Mouse (Mus musculus) right cerebral cortex, postnatal 25 days (tissue): ENCODE data around the gene Ndufc1.
"Not testable (repeated sequence)": the region's sequence is repeated elsewhere in the genome, so short reads cannot be mapped to it uniquely, and the experiment has no call there.

Source experiments
- DNase-seq: peaks from one replicate; pipeline ENCODE4 v3.0.0; 2022

The Ndufc1 gene

DNA sequence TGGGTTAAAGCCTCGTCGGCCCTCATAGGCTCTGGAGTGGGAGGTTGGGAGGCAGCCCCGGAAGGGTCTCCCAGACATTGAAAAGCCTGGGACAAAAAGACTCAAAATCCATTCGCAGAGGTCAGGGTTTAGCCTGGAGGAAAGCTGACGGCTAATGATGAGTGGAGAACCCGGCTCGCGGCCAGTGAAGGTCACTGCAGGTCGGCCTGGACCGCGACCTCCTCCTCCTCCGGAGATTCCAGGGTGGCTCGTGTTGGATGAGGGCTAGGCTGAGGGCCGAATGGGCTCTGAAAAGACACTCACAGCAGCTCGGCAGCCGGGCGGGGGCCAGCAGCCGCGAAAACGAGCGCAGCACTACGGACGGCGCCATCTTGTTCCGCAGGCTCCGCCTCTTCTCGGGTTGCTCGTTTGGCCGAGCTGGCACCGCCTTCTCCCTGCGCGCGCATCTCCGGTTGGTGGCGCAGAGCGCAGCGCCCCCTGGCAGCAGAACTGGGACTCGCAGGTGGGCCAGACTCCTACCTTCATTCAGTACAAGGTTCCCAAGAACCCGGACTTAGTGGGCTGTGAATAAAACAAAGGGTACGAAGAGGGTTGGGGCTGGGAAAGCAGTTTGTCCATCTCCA lies at the start of gene Ndufc1:
Ndufc1 (minus strand) TSS at position 428 of the 623 bp plus-strand sequence.
- peak; percentile 93 for DNase-seq

- no peak for DNase-seq
Measured at GRCm38 (mm10) chr3:51434871-51435595, 26.2 kb upstream of the Ndufc1 start.

GRCm38 (mm10) chr3:51434364-51434763 lies 25.6 kb upstream of the Ndufc1 start:
- DNase-seq: not testable (repeated sequence)

GRCm38 (mm10) chr3:51425394-51425793 lies 16.6 kb upstream of the Ndufc1 start:
- DNase-seq: no peak

- DNase-seq: no peak
Measured at GRCm38 (mm10) chr3:51421921-51422320, 13.1 kb upstream of the Ndufc1 start.

GRCm38 (mm10) chr3:51417966-51418365 lies 9.2 kb upstream of the Ndufc1 start:
- no peak for DNase-seq

GRCm38 (mm10) chr3:51417485-51417884 lies 8.7 kb upstream of the Ndufc1 start:
- DNase-seq: no peak

DNA sequence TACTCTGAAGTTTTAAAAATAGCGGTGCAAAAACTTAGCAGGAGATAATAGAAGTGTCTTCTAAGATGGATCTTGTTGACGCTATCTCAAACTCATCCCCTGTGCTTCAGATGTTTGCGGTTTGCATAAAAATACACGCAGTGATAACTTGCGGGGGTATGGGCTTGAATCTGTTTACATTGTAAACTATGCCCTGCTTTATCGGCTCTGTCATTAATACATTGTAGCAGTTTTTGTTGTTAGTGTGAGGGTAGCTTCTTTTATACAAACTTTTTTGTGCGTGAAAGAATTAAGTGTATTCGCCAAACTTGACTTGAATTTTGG lies 8.3 kb upstream of the Ndufc1 start:
- DNase-seq: no peak

DNA sequence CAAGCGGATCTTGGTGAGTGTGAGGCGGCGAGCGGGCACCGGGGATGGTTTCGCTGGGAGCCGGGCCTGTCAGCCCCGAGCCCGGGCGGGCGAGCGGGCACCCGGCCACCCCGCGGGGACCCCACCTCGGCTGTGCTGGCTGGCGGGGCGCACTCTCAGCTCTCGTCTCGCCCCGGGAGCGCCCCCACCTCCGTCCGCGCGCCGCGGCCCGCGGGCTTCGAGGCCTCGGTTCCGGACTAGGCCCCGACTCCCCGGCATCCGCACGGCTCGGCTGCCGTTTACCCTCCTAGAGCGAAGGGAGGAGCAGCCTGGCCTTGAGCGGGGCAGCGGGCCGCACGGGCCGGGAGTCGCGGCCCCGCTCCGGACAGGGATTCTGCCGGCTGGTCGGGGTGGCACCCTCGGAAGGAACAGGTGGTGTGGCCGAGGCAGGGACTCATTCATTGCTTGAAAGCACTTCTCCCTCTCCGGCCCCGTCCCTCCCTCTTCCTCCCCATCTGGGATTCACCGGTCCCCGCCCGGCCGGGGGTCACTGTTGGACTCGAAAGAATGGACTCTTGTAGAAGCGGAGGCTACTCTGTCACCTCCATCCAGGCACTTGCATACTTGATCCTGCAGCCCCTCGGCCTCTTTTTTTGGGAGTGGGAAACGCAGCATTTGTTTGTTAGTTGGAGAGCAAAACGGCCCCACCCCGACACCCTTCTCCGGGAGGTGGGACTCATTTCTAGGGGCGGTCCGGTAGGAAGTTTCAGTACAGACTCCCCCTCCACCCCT lies 7.8 kb upstream of the Ndufc1 start:
- DNase-seq: peak; percentile 70

DNA sequence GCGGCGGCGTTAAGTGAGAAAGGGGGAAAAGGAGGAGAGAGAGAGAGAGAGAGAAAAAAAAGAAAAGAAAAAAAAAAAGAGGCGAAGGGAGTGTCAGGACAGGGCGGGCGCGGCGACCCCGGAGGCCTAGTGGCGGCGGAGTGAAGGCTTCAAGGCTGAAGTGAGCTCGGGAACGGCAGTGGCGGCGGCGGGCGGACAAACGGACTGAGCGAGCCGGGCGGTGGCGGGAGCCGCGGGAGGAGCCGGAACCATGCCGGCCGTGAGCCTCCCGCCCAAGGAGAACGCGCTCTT lies 7.2 kb upstream of the Ndufc1 start:
- DNase-seq: no peak

GRCm38 (mm10) chr3:51415098-51416072 lies 6.6 kb upstream of the Ndufc1 start, which contains the start of gene Naa15:
Gene Naa15, plus strand, starts transcription at chr3:51415148.
- peak; percentile 97 for DNase-seq

- DNase-seq: no peak
Measured at GRCm38 (mm10) chr3:51413276-51413675, 4.5 kb upstream of the Ndufc1 start.

DNA sequence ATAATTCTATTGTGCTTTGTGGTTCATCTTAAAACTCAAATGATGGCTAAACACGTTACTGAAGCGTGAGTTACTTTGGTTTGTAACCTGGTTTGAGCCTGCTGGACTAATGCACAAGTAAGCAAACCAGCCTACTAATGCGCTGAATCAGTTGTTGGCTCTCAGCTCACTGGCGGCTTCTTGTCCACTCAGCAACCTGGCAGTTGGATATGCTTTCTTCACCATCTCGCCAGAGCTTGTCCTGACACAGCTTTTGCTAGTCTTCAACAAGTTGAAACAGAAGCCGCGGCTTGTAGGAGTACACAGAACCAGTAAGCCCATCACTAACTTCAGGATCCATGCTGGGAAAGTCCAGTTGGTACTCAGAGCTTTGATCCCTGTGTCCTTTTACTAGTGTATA lies 3.7 kb upstream of the Ndufc1 start:
- DNase-seq: no peak

GRCm38 (mm10) chr3:51407870-51408560 lies 773 bp downstream of the Ndufc1 start:
- peak; percentile 33 for DNase-seq

DNA sequence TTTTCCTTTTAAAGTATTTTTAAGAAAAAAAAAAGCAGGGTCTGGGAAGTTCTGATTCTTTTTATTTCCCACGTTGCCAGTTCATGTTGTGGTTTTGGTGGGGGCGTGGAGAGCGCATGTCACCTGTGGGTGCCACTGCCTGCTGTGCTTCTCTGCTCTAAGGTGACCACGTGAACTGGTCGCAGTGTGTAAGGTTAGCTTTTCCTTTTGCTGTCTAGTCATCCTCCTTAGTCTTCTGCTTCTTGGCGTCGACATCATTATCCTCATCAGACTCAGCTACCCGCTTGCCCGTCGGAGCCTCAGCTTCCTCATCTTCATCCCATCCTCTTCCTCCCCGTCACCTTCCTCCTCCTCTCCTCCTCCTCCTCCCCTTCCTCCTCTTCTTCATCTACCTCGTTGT lies 6.2 kb downstream of the Ndufc1 start:
- DNase-seq: no peak

DNA sequence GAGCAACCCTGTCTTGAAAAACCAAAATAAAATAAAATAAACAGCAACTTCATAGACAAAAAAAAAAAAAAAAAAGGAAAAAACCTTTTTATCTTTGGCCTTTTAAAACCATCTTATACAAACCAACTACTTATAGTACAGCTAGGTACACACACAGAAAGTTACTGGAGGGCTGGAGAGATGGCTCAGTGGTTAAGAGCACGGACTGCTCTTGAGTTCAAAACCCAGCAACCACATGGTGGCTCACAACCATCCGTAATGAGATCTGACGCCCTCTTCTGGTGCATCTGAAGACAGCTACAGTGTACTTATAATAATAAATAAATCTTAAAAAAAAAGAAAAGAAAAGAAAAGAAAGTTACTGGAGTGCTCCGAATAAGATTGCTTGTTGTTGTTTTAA lies 6.7 kb downstream of the Ndufc1 start:
- not testable (repeated sequence) for DNase-seq

- DNase-seq: no peak
Measured at GRCm38 (mm10) chr3:51400682-51401081, 8.1 kb downstream of the Ndufc1 start.

GRCm38 (mm10) chr3:51399531-51399930 lies 9.3 kb downstream of the Ndufc1 start:
- DNase-seq: no peak

GRCm38 (mm10) chr3:51398667-51399066 lies 10.1 kb downstream of the Ndufc1 start:
- DNase-seq: no peak

- DNase-seq: no peak
Measured at GRCm38 (mm10) chr3:51397700-51398299, 11.0 kb downstream of the Ndufc1 start.

DNA sequence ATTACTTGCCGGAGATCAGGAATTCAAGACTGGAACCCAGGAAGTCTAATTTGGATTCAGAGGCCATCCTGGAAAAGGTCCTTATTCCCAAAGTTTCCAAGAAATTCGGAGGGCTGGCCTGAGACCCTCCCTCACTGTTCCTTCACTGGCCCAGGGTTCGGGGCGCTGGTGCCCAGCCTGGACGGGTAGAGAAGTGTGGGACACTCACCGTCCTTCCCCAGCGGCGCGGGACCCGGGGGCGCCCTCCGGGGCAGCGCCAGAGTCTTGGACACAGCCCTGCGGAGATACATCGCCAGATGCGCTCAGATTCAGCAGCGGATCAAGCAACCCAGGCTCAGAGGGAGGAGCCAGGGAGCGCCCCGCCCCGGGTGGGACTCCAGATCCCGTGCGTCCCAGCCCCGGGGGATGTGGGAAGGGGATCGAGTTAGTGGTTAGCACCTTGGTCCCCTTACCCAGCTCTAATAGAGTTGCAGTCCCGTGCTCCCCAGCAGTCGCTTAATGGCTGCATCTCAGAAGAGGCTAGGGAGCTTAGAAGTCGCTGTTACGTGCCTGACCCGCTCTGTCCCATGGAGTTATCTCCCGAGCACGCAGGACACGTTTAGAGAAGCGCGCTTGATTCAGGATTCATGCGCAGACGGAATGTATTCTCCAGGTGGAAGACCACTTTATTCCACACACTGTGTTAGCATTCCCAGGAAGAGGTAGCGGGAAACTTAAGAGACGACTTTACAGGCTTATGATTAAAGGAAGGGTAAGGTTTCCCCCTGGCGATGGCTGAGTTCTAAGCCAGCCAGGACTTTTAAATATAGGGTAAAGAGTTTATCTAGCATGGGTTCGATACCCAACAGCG lies 12.3 kb downstream of the Ndufc1 start, which contains the start of gene Mgarp:
Mgarp (minus strand) TSS at position 520 of the 850 bp plus-strand sequence.
- no peak for DNase-seq
